8 mouse cellular contexts compared by ENCODE assay signal in the genomic region with DNA sequence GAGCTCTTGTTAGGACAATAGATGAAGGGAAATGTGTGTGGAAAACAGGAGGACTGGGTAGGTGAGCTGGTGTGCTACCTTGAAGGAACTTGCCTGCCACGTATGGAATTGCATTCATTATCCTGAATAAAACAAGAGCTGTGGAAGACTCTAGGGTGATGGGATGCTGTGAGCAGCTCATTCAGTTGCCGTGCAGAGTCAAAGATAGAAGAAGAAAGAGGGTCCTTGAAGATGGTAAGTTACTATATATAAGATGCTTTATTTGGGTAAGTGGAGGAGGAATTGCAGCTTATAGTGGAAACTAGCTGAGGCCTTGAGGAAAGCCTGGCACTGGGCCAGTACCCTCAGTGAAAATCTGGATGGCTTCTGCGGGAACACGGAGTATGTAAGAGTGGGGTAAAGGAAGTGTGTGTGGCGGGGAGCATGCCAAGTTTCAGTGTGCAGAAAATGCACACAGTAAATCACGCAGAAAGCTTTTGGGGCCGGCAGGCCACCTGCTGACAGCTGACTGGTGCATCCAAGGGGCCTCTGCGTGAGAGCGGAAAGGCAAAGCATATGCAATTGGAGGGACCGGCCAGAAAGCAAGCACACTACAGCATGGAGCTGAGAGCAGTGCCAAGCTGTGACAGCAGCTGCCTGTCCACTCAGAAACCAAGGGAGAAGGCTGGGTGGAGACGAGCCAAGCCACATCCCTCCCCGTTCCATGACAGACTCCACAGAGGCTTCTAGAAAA.
A peak's percentile ranks its signal among the peaks of the same experiment; 100 is the strongest.
DNase-seq lines count a peak whose midpoint lies in the region; ATAC-seq and TF ChIP-seq lines count a peak whose summit lies in the region.

No protein-coding gene starts in this region.

- H3K27me3 ChIP-seq in intestine, embryonic 14.5 days (replicated peaks; ENCODE audit: control insufficient read depth, insufficient read depth, low read length): no peaks in the 10 kb centered on the region
- no peaks in the 10 kb centered on the region for H3K27me3 ChIP-seq in intestine, postnatal 0 days (replicated peaks; ENCODE audit: control insufficient read depth, insufficient read depth, low read length)
- H3K27me3 ChIP-seq in forebrain, embryonic 14.5 days (replicated peaks; ENCODE audit: control insufficient read depth, insufficient read depth, low read length): no peaks in the 10 kb centered on the region

- no peaks in the 10 kb centered on the region for H3K9me3 ChIP-seq in intestine, embryonic 14.5 days (ENCODE audit: control insufficient read depth, low read length)
- H3K9me3 ChIP-seq in intestine, postnatal 0 days (ENCODE audit: control insufficient read depth): no peaks in the 10 kb centered on the region
- H3K9me3 ChIP-seq in forebrain, embryonic 14.5 days (replicated peaks; ENCODE audit: control insufficient read depth, low read length): no peaks in the 10 kb centered on the region

- no peaks in the 10 kb centered on the region for H3K4me1 ChIP-seq in intestine, embryonic 14.5 days (replicated peaks; ENCODE audit: control insufficient read depth, insufficient read depth, low read length)
- no peaks in the 10 kb centered on the region for H3K4me1 ChIP-seq in intestine, postnatal 0 days (replicated peaks; ENCODE audit: control insufficient read depth, insufficient read depth, low read length)
- H3K4me1 ChIP-seq in forebrain, embryonic 14.5 days (ENCODE audit: control insufficient read depth, insufficient read depth, low read length): peaks cover 11% of the 10 kb centered on the region

- H3K9ac ChIP-seq in intestine, embryonic 14.5 days (ENCODE audit: low read length): no peak overlapping the region
- no peak overlapping the region for H3K9ac ChIP-seq in intestine, postnatal 0 days (ENCODE audit: low read depth, low read length)
- H3K9ac ChIP-seq in forebrain, embryonic 14.5 days (ENCODE audit: low read length): no peak overlapping the region

- peak; percentile 58 for DNase-seq in intestine, embryonic 14.5 days (ENCODE audit: low spot score)
- peak; percentile 2 to 5 for DNase-seq in adrenal gland, postnatal 4 days (ENCODE audit: low spot score in 2 of 2)
- DNase-seq in forebrain, embryonic 14.5 days (ENCODE audit: low spot score): peak; percentile 92
- DNase-seq in layer of hippocampus, adult 8-10 months (ENCODE audit: low spot score in 2 of 2): peak; percentile 46 to 77
- DNase-seq in spleen, adult 12 weeks (ENCODE audit: low spot score): no peak
- DNase-seq in MN1 (ENCODE audit: low spot score): no peak

- WGBS in intestine, embryonic 14.5 days: 40% methylated on average over 12 of the region's 12 CpGs
- 55% methylated on average over 12 of the region's 12 CpGs for WGBS in intestine, postnatal 0 days
- WGBS in forebrain, embryonic 14.5 days: 27% methylated on average over 12 of the region's 12 CpGs

- H3K36me3 ChIP-seq in intestine, embryonic 14.5 days (ENCODE audit: control insufficient read depth, insufficient read depth, low read length): no peaks in the 10 kb centered on the region
- H3K36me3 ChIP-seq in intestine, postnatal 0 days (ENCODE audit: control insufficient read depth, insufficient read depth): no peaks in the 10 kb centered on the region
- H3K36me3 ChIP-seq in forebrain, embryonic 14.5 days (ENCODE audit: control insufficient read depth, insufficient read depth, low read length): no peaks in the 10 kb centered on the region

- 0 out of 2 replicates have a peak overlapping the region, but pooled peaks have one; percentile 9 for H3K4me2 ChIP-seq in intestine, embryonic 14.5 days (ENCODE audit: low read length)
- H3K4me2 ChIP-seq in intestine, postnatal 0 days (replicated peaks; ENCODE audit: low read depth): no peak overlapping the region
- peak overlapping the region; percentile 28; the same call in 1 of the 2 replicates for H3K4me2 ChIP-seq in forebrain, embryonic 14.5 days (ENCODE audit: low read length)

- TF ChIP-seq CTCF in intestine, postnatal 0 days (IDR thresholded peaks at IDR 0.05; ENCODE audit: low read depth): no peak

- no peak overlapping the region for H3K27ac ChIP-seq in intestine, embryonic 14.5 days (ENCODE audit: low read depth)
- no peak overlapping the region for H3K27ac ChIP-seq in intestine, postnatal 0 days (ENCODE audit: low read depth, low read length)
- H3K27ac ChIP-seq in forebrain, embryonic 14.5 days (ENCODE audit: low read depth, low read length): peak overlapping the region; percentile 78

- H3K4me3 ChIP-seq in intestine, embryonic 14.5 days (ENCODE audit: low read depth, low read length): no peak overlapping the region
- no peak overlapping the region for H3K4me3 ChIP-seq in intestine, postnatal 0 days (ENCODE audit: low read depth, low read length)
- no peak overlapping the region for H3K4me3 ChIP-seq in forebrain, embryonic 14.5 days (ENCODE audit: low read depth, low read length)

- ATAC-seq in intestine, embryonic 14.5 days (replicated peaks; ENCODE audit: low FRiP score, low TSS enrichment, low read depth): no peak
- no peak for ATAC-seq in intestine, postnatal 0 days
- peak; percentile 98 for ATAC-seq in forebrain, embryonic 14.5 days
- ATAC-seq in megakaryocyte progenitor cell, adult 5-6 weeks (replicated peaks; ENCODE audit: poor library complexity): peak; percentile 52

Comparison
In these comparisons a context has a peak if more than half of its experiments do, and no peak if none do; other contexts are left out.
1. ATAC-seq: peak in forebrain, embryonic 14.5 days (single experiment) and megakaryocyte progenitor cell, adult 5-6 weeks (single experiment); none in intestine, embryonic 14.5 days (single experiment) and intestine, postnatal 0 days (single experiment).
2. DNase-seq: peak in intestine, embryonic 14.5 days (single experiment), adrenal gland, postnatal 4 days (2 of 2), forebrain, embryonic 14.5 days (single experiment) and layer of hippocampus, adult 8-10 months (2 of 2); none in spleen, adult 12 weeks (single experiment) and MN1 (single experiment).